Mouse (Mus musculus) large intestine, adult 2 months (tissue): ENCODE measurements around the gene Rprd1b. TPM values are rescaled to one million over a fixed set of nuclear protein-coding genes. Genes with fewer than 3 reads are reported as not detected.
A peak's percentile ranks its signal among the peaks of the same experiment; 100 is the strongest.

Source experiments
- DNase-seq: peaks from one replicate; pipeline ENCODE4 v3.0.0-alpha.2; 2012; ENCODE audit warnings: low read depth, low spot score
- WGBS: fragments of 180-500 bp; shearing (Covaris S2); methylation state at CpG from one replicate; pipeline ENCODE4 v1.1.7; 2018; 5-methylcytosine and 5-hydroxymethylcytosine counted together
- polyA plus RNA-seq: library from polyadenylated mRNA; depleted of rRNA; stranded (reverse); fragments of >200 nt; gene quantifications from 2 replicates; pipeline ENCODE4 v1.2.3, GENCODE M21; 2012

Gene Rprd1b
- polyA plus RNA-seq, 1 experiment: 16.9 TPM

DNA sequence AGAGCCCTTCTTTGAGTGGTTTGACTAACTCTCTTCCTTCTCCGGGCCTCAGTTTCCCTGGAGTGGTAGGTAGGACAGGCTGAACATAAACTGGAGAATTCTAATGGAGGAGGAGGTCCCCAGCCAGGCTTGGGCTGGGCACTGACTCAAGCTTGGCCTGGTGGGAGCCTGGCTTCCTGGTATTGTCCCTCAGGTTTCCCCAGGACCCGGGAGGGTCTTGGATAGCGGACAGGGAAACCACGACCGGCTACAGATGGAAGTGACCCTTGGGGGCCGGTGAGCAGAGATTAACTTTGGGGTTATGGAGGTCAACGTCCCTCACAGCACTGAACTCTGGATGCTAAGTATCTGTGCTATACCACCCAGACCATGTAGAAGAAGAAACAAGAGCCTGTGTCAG, 113.0 kb downstream of the Rprd1b start:
- no peak for DNase-seq
- 91% methylated on average over 7 of the region's 7 CpGs for WGBS

DNA sequence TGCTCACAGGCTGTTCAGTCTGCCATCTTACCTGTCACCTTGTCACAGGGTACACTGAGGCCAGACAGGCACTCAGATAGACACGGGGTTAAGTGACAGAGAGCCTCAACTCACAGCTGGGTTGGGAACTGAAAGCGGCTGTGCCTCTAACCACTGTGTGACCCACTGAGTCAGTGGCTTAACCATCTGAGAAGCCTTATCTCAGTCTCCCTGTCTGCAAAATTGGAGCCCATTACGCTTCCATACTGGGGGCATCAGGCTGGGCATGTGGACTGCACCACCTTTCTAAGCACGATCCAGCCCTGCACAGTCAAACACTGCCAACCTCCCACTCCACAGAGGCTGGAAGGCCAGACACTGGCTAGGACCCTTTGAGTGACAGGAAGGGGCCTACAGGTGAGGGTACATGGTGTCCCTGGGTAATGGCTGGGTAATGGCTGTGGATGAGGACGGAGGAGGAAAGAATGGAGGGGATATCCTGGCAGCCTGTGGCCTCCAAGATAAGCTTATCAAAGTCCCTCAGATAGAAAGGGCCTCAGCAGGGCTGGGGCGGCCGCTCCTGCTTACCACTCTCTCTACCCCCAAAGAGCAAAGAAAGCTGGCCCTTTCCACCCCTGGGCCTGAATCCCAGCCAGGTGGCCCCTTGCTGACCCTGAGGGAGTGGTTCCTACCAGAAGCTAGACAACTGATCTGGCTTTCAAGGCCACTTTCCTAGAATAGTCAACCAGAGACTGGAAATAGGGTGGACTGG, 113.6 kb downstream of the Rprd1b start:
- 77% methylated on average over 7 of the region's 7 CpGs for WGBS
- DNase-seq: no peak

DNA sequence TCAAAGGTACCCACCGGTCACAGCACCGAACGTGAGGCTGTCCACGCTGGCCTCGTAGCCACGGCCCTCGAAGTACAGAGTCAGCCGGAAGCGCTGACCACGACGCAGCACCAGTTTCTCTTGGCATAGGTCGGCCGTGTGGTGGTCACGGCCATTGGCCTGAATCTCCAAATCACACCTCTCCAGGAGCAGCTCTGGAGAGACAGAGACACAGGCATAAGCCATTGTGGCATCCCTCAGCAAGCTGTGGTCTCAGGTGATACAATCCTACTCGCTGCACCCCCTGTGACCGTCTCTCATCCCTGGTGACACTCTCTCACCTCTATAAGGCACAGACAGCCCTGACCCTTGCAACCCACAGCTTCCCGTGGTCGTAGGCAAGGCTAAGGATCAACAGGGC, 114.7 kb downstream of the Rprd1b start:
- 85% methylated on average over 18 of the region's 18 CpGs for WGBS
- no peak for DNase-seq

DNA sequence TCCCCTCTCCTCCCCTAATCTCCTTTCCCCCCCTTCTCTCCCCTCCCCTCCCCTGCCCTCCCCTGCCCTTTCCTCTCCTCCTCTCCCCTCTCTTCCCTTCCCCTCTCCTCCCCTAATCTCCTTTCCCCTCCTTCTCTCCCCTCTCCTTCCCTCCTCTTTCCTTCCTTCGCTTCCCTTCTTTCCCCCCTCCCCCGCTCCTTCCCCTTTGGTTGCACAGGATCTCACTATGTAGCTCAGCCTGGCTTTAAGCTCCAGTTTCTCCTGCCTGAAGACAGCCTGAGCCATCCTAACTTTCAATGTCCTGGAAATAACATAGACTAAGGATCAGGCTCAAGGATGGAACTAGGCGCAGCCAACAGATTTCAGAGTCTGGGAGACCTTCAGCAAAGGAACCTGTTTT, 115.5 kb downstream of the Rprd1b start:
- no peak for DNase-seq
- WGBS: 79% methylated on average over 3 of the region's 3 CpGs

DNA sequence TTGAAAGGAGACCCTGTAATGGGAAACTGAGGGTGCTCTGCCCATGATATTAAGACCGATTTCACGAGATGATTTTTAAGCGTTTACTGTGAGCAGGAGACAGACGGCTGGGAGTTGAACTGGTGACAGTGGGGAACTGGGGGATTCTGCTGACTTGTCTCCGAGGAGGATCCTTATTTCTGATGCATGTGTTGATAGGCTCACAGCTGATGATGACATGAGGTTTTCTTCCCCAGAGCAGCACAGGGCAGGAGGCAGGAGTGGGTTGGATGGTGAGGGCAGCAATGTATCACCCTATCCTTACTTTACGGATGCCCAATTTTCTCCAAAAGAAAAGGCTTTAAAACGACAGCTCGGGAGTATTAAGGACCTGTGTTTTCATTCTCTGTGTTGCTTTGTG, 116.0 kb downstream of the Rprd1b start:
- 58% methylated on average over 8 of the region's 8 CpGs for WGBS
- DNase-seq: no peak

DNA sequence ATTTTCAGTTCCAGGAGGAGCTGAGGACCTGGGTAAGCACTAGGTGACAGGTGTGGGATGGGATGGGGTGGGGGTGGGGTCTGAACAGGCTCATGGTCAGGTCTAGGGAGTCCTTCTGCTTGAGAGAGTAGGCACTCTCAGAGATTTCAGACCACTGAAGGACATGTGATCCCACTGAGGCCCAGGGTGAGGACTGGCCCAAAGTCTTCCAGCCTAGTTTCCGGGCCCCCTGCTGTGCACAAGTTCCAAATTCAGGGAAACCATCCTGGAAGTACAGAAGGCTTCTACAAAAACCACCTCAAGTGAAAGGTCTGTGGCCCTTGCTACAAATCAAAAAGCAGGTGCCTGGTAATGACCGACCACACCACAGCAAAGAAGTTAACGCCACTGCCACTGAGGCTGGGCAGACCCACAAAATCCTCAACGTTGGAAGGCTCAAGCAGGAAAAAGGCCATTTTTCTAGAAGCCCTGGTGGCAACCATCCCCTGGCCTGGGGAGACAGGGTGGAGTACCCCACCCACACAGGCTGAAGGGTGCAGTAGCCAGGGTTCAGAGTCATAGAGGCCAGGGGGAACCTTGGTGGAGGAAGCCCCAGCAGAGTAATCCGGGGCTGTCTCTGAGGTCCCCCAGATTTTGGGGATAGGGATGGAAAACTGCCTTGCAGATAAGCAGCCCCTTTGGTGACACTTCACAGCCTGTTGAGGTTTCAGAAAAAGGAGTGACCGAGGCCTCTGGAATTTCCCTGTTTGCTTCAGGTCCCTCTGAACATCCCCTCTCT, 116.6 kb downstream of the Rprd1b start:
- no peak for DNase-seq
- WGBS: 50% methylated on average over 6 of the region's 6 CpGs

DNA sequence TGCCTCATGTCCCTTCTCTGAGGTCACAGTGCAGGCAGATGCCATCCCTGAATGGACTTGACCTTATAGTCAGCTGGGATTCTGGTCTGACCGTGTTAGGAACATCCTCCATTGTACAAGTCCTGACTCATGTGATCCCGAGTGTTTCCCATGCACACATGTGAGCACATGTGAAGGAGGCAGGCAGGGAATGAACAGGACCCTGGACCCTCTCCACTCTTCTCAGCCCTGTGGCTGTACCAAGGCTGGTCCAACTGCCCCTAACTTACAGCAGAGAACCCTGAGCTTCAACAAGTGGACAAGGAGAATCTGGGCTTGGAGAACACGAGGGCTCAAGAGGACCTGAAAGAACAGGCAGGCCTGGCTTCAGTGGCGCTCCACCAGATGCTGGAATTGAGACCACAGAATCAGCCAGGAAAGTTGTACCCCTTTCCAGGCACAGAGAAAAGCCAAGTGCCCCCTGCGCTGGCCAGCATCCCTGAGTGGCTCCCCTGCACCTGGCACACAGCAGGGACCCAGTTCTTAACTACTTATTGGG, 117.3 kb downstream of the Rprd1b start:
- DNase-seq: no peak
- 37% methylated on average over 5 of the region's 5 CpGs for WGBS

DNA sequence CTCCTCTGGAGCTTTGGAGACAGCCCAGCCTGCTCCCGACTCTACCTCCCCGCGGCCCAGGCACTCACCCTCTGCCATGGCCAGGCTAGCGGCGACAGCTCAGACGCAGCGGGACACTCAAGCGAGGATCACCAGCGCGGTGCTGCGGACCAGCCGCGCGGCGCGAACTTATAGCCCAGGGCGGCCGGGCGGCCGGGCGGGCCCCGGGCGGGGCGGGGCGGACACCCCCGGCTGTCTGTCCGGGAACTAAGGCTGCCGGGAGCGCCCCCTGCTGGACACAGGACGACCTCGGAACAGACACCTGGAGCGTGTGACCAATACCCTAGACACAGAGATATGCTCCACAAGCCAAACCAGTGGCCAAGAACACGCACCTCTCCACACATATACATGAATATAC, 117.9 kb downstream of the Rprd1b start, which contains the start of gene Tgm2:
TSS of gene Tgm2 (minus strand) at position 214 of the 400 bp plus-strand sequence.
- DNase-seq: peak; percentile 73
- WGBS: under 1% methylated on average over 30 of the region's 33 CpGs

DNA sequence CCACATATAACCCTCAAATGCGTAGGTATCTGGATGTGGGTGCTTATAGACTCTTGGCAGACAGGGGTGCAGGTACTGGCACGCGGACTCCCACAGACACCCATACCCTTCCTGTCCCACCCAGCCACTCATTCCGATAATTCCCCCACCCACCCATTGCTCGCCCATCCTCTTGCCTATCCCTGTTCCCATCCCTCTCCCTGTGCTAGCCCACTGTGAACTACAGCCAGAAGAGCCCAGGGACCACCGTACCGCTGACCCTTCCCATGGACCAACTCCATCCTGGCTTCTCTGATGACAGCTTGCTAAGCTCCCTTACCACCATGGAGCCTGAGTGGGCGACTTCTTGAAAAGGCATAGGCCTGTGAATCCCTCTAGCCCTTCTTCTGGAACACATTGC, 118.7 kb downstream of the Rprd1b start:
- DNase-seq: no peak
- WGBS: 93% methylated on average over 8 of the region's 8 CpGs

DNA sequence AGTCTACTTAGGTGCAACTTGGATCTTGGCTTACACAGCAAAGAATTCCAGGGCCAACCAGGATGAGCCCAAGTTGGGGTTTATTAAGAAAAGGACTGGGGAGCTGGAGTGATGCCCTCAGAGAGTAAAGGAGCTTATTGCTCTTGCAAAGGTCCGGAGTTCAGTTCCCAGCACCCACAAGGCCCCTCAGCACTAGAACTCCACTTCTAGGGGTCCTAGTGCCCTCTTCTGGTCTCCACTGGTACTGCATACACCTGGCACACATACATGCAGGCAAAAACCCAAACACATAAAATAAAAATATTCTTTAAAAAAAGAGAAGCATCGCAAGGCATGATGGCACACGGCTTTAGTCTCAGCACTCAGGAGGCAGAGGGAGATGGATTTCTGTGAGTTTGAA, 122.8 kb downstream of the Rprd1b start:
- 96% methylated on average over 3 of the region's 3 CpGs for WGBS

DNA sequence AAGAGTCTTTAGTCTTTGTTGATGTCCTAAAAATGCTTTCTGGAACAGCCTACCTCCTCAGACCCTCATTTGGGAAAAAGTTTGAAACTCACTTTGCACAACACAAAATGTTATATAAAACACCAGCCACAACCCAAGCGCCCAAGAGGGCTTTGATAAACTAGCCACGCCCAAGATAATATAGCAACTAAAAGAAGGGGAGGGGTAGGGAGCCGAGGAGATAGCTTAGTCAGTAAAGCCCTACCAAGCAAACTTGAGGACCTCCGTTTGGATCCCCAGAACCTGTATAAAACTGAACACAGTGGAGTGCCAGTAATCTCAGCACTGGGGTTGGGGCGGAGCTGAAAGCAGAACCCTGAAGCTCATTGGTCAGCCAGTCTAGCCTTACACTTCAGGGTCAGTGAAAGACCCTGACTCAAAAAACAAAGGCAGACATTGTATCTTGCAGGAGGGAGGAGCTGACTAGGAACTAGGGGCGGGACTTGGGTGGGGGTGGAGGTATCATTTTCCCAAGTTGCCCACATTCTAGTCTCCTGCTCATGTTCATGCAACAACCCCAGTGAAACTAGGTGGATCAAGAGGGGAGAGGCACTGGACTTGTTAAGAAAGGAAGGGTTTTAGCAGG, 124.5 kb downstream of the Rprd1b start:
- DNase-seq: no peak
- WGBS: 37% methylated on average over 6 of the region's 6 CpGs

More for the DNA sequence above, 122.8 kb downstream of the Rprd1b start:
- DNase-seq: no peak

DNA sequence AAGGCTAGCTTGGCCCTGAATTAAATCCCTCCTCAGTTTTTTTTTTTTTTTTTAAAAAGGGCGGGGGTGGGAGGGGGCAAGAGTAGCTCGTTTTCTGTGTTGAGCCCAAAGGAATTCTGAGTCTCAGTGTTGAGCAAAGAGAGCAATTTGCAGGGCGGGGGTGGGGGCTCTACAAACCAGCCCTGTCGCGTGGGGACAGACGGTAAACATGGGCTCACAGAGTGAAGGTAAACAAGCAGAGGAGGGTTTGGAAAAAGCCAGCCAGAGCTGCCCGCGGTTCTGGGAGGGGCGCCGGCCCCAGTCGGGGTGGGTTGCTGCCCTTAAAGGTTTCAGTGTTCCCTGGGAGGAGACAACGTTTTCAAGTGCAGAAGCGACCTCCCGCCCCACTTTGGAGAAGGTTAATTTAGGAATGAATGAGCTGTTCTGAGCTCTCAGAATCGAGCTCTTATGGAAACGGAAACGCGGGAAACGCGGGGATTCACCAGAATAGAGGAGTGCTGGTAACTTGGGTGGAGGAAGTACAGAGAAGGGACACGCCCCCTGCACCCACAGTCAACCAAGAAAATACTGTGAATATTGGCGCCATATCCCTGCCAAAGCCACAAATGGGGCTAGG, 125.5 kb downstream of the Rprd1b start:
- WGBS: under 1% methylated on average over 22 of the region's 22 CpGs

DNA sequence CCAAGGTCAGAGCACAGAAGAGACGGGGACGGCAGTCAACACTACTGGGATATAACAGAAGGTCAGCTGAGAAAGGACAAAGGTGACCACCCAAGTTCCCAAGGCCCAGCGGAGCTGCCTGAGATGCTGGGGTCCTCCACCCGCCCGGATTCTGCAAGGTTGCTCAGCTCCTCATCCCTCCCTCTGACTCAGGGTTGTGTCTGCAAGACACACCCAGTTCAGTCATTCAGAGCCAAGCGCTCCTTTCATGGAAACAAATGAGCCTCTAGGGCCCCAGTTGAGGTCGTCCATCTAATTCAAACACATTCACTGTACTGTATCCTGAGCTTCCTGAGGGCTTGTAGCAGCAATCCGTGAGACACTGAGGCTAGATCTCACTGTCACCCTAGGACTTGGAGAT, 126.3 kb downstream of the Rprd1b start:
- WGBS: 29% methylated on average over 8 of the region's 8 CpGs
- DNase-seq: no peak

More for the DNA sequence above, 125.5 kb downstream of the Rprd1b start:
- no peak for DNase-seq

DNA sequence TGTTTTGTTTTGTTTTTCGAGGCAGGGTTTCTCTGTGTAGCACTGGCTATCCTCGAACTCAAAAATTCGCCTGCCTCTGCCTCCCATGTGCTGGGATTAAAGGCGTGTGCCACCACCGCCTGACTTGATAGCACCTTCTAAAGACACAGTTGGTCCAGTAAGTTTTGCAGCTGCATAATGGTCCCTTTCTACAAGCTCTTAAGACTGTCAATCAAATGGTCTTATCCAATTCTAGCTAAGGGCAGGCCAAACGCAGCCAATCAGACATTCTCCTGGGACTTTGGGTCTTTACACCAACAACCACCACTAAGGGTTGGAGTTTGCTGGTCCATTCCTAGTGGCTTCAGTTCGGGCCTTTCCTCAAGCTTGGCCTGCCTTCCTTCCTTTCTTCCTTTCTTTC, 126.8 kb downstream of the Rprd1b start:
- DNase-seq: no peak
- WGBS: 80% methylated on average over 7 of the region's 7 CpGs

DNA sequence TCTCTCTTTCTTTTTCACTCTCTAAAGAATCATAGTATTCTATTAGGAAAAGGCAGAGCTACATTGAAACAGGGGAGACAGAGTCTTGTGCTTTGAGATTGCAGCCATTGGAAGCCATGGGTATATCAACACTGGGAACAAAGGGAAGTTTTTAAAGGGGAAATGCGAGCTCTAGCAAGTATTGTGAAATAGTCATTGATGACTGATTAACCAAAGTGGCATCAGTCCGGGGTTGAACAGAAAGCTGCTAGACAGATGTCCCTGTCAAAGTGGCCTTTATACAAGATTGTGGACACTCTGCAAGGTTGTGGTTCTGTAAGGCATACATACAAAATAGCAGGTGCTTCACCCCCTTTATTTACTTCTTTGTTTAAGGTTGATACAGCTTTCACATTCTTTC, 127.3 kb downstream of the Rprd1b start:
- DNase-seq: no peak
- WGBS: 21% methylated on average over 2 of the region's 2 CpGs

DNA sequence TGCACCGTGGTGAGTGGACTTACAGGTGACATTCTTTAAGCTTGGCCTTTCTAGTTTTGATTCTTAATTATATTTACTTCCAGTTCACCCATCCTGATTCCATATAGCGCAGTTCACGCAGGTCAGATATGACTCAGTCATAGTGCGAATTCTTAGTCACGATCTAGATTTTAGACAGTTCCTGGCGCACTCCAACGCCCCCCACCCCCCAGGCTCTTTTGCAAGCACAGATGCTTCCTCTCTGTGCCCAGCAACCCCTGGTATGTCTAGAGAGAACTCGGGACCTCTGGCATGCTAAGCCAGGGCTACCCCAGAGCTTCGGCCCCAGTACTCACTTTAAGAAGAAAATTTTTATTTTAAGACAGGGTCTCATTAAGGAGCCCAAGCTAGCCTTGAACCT, 128.2 kb downstream of the Rprd1b start:
- DNase-seq: no peak
- 87% methylated on average over 9 of the region's 9 CpGs for WGBS

DNA sequence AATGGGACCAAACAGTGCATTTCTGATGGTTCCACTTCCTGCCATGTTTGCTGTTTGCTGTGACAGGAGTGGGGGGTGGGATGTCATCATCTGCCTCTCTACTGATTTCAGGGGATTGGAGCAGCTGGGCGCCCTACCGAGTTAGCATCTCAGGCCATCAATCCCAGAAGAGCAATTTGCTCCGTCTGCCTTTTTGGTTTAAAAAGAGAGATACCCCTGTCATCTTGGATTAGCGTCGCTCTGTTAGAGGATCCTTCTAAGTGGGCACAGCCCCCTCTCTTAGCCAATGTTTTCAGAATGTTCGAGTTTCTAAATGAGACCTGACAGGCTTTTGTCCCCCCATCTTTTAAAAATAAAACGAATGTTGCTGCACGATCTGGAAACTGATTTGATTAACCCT, 129.4 kb downstream of the Rprd1b start:
- no peak for DNase-seq
- WGBS: 91% methylated on average over 8 of the region's 8 CpGs

DNA sequence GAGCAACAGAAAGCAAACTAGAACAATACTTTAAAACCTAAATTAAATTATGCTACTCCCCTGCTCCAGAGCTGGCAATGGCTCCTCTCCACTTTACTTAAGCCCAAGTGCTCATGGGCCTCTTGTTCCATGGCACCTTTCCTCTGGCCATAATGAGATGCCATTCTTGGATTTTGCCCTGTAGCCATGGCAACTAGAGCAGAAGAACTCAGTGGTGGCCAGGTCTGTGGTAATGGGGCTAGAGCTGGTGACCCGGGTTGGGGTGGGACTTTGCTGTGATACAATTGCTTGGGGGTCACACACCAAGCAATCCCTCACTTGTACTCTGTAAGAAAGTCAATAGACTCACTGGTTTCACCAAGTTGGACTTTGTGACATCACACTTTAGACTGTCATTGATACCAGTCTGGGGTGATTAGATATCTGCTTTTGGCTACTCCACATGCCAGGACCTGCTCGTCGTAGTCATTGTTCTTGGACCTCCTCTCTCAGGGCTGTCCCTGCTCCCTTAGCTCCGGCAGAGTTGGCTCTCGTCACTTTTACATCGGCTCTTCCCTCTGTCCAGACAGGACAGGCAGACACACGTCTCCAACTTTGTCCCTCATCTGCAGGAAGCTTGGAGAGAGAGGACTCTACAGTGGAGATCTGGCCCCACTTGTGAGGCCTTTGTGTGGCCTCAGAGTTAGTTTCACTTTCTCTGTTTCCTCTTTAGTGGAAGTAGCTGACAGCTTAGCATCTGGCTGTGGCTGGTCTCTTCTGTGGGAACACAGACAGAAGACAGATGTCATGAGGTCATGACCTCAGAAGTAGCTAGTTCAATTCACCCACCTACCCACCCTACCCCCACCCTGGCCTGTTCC, 131.3 kb downstream of the Rprd1b start:
- no peak for DNase-seq
- 47% methylated on average over 7 of the region's 7 CpGs for WGBS

DNA sequence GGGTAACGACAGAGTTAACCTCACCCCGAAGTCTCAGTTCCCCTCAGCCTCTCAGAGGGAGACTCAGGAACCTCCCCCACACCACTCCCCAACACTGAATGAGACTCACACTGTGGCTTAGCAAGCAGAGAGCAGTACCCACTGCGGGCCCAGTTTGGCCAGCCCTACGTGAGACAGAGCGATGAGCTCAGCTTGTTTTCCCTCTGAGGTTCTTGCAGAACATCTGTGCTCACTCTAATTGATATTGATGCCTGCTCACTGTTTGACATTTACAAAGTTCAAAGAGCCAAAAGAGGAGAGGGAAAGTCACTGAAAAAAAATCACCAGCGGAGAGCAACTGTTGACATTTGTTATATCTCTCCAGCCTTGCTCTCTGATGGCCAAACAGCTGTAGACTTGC, 133.5 kb downstream of the Rprd1b start:
- DNase-seq: no peak
- 84% methylated on average over 6 of the region's 6 CpGs for WGBS
